Mouse (Mus musculus): Measurements from ENCODE around the gene Slc35d2. TPM values are rescaled to one million over a fixed set of nuclear protein-coding genes. Genes with fewer than 3 reads are reported as not detected.

Gene Slc35d2
- polyA plus RNA-seq, 2 experiments = 6.0 to 8.3 TPM

GRCm38 (mm10) chr13:64081012-64081919 is 47.9 kb downstream of the Slc35d2 start:
- no peaks in the 10 kb centered on the region for H3K9me3 ChIP-seq (ENCODE audit: control insufficient read depth, low read length)
- TF ChIP-seq POLR2A (IDR thresholded peaks at IDR 0.05; ENCODE audit: borderline replicate concordance, extremely low read depth, insufficient read depth, insufficient read length) = no peak
- DNase-seq (ENCODE audit: low spot score) = no peak
- H3K9ac ChIP-seq (ENCODE audit: low read depth, low read length, severe bottlenecking) = no peak overlapping the region
- H3K27ac ChIP-seq (replicated peaks; ENCODE audit: low read depth, low read length) = no peak overlapping the region
- WGBS = 47% methylated on average over 16 of the region's 16 CpGs
- H3K4me1 ChIP-seq (ENCODE audit: control insufficient read depth, insufficient read depth, low read length) = 0 out of 2 replicates have a peak, but pooled peaks cover 3% of the 10 kb centered on the region
- H3K36me3 ChIP-seq (ENCODE audit: control insufficient read depth, insufficient read depth, low read length) = no peaks in the 10 kb centered on the region
- H3K4me2 ChIP-seq (replicated peaks; ENCODE audit: low read depth, low read length, severe bottlenecking) = no peak overlapping the region
- ATAC-seq (ENCODE audit: low FRiP score, low read depth) = no peak
- no peaks in the 10 kb centered on the region for H3K27me3 ChIP-seq (ENCODE audit: control insufficient read depth, insufficient read depth, low read length)
- H3K4me3 ChIP-seq (replicated peaks; ENCODE audit: low read length) = no peak overlapping the region

- ATAC-seq (ENCODE audit: low FRiP score, low read depth) (no peak), DNase-seq (ENCODE audit: low spot score) (no peak)
- no peaks in the 10 kb centered on the region for H3K27me3 ChIP-seq (ENCODE audit: control insufficient read depth, insufficient read depth, low read length)
- H3K4me3 ChIP-seq (replicated peaks; ENCODE audit: low read length) = no peak overlapping the region
- H3K4me2 ChIP-seq (replicated peaks; ENCODE audit: low read depth, low read length, severe bottlenecking) = no peak overlapping the region
- H3K9me3 ChIP-seq (ENCODE audit: control insufficient read depth, low read length) = no peaks in the 10 kb centered on the region
- no peak for TF ChIP-seq POLR2A (IDR thresholded peaks at IDR 0.05; ENCODE audit: borderline replicate concordance, extremely low read depth, insufficient read depth, insufficient read length)
- H3K4me1 ChIP-seq (ENCODE audit: control insufficient read depth, insufficient read depth, low read length) = 0 out of 2 replicates have a peak, but pooled peaks cover 3% of the 10 kb centered on the region
- H3K27ac ChIP-seq (replicated peaks; ENCODE audit: low read depth, low read length) = no peak overlapping the region
- H3K9ac ChIP-seq (ENCODE audit: low read depth, low read length, severe bottlenecking) = no peak overlapping the region
- no peaks in the 10 kb centered on the region for H3K36me3 ChIP-seq (ENCODE audit: control insufficient read depth, insufficient read depth, low read length)
- WGBS = 83% methylated on average over 5 of the region's 5 CpGs
Observed at GRCm38 (mm10) chr13:64077591-64077990, 51.6 kb downstream of the Slc35d2 start.

- Histone ChIP-seq H3K4me2 (replicated peaks; ENCODE audit: low read depth, low read length, severe bottlenecking) (no peak overlapping the region), H3K9ac (ENCODE audit: low read depth, low read length, severe bottlenecking) (no peak overlapping the region), H3K4me3 (replicated peaks; ENCODE audit: low read length) (no peak overlapping the region), H3K4me1 (ENCODE audit: control insufficient read depth, insufficient read depth, low read length) (0 out of 2 replicates have a peak, but pooled peaks cover under 1% of the 10 kb centered on the region), H3K9me3 (ENCODE audit: control insufficient read depth, low read length) (no peaks in the 10 kb centered on the region), H3K27me3 (ENCODE audit: control insufficient read depth, insufficient read depth, low read length) (no peaks in the 10 kb centered on the region), H3K36me3 (ENCODE audit: control insufficient read depth, insufficient read depth, low read length) (no peaks in the 10 kb centered on the region), H3K27ac (replicated peaks; ENCODE audit: low read depth, low read length) (no peak overlapping the region)
- no peak for TF ChIP-seq POLR2A (IDR thresholded peaks at IDR 0.05; ENCODE audit: borderline replicate concordance, extremely low read depth, insufficient read depth, insufficient read length)
- ATAC-seq (ENCODE audit: low FRiP score, low read depth) (no peak), DNase-seq (ENCODE audit: low spot score) (no peak)
- WGBS = 87% methylated on average over 4 of the region's 4 CpGs
Observed at GRCm38 (mm10) chr13:64076074-64076473, 53.1 kb downstream of the Slc35d2 start.

- peak; percentile 44; the same call in 1 of the 2 replicates for ATAC-seq (ENCODE audit: low FRiP score, low read depth)
- Histone ChIP-seq H3K9ac (ENCODE audit: low read depth, low read length, severe bottlenecking) (no peak overlapping the region), H3K36me3 (ENCODE audit: control insufficient read depth, insufficient read depth, low read length) (no peaks in the 10 kb centered on the region), H3K4me3 (replicated peaks; ENCODE audit: low read length) (no peak overlapping the region), H3K4me1 (ENCODE audit: control insufficient read depth, insufficient read depth, low read length) (peaks cover 12% of the 10 kb centered on the region), H3K9me3 (ENCODE audit: control insufficient read depth, low read length) (no peaks in the 10 kb centered on the region), H3K27ac (replicated peaks; ENCODE audit: low read depth, low read length) (no peak overlapping the region), H3K27me3 (ENCODE audit: control insufficient read depth, insufficient read depth, low read length) (no peaks in the 10 kb centered on the region), H3K4me2 (replicated peaks; ENCODE audit: low read depth, low read length, severe bottlenecking) (no peak overlapping the region)
- 9% methylated on average over 3 of the region's 3 CpGs for WGBS
- no peak for TF ChIP-seq POLR2A (IDR thresholded peaks at IDR 0.05; ENCODE audit: borderline replicate concordance, extremely low read depth, insufficient read depth, insufficient read length)
- peak; percentile 35 for DNase-seq (ENCODE audit: low spot score)
Observed at GRCm38 (mm10) chr13:64066653-64067052, 62.5 kb downstream of the Slc35d2 start.

GRCm38 (mm10) chr13:64064276-64064675 is 64.9 kb downstream of the Slc35d2 start:
- Histone ChIP-seq H3K9me3 (ENCODE audit: control insufficient read depth, low read length) (no peaks in the 10 kb centered on the region), H3K27me3 (ENCODE audit: control insufficient read depth, insufficient read depth, low read length) (no peaks in the 10 kb centered on the region), H3K4me1 (ENCODE audit: control insufficient read depth, insufficient read depth, low read length) (peaks cover 12% of the 10 kb centered on the region), H3K4me3 (replicated peaks; ENCODE audit: low read length) (no peak overlapping the region), H3K27ac (replicated peaks; ENCODE audit: low read depth, low read length) (no peak overlapping the region), H3K9ac (ENCODE audit: low read depth, low read length, severe bottlenecking) (no peak overlapping the region), H3K36me3 (ENCODE audit: control insufficient read depth, insufficient read depth, low read length) (no peaks in the 10 kb centered on the region), H3K4me2 (replicated peaks; ENCODE audit: low read depth, low read length, severe bottlenecking) (no peak overlapping the region)
- DNase-seq (ENCODE audit: low spot score) = no peak
- ATAC-seq (ENCODE audit: low FRiP score, low read depth) = no peak
- no peak for TF ChIP-seq POLR2A (IDR thresholded peaks at IDR 0.05; ENCODE audit: borderline replicate concordance, extremely low read depth, insufficient read depth, insufficient read length)
